Mouse (Mus musculus): Measurements from ENCODE around the gene Fam19a1.
"Not testable (repeated sequence)": the region's sequence is repeated elsewhere in the genome, so short reads cannot be mapped to it uniquely, and the experiment has no call there.

Gene Fam19a1

DNA sequence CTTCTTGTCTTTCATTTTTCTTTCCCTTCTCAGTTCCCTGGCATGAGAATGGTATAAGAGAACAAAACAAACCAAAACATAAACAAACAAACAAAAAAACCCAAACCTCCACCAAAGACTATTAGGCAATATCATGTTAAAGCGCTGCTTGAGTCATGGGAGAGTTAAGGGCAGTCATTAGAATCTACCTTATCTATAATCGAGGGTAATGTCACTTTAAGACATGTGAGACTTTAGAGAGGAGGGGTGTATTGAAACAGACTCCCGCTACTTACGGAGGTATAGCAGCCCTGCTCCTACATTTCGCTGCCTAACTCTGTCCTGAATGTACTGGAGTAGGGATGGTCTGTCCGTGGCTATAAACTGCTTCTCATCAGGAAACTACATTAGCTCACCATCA lies at the start of gene Fam19a1:
Gene Fam19a1, plus strand, starts transcription at position 301 of the 400 bp plus-strand sequence.
- no peak for DNase-seq (ENCODE audit: low spot score in 2 of 2)

DNA sequence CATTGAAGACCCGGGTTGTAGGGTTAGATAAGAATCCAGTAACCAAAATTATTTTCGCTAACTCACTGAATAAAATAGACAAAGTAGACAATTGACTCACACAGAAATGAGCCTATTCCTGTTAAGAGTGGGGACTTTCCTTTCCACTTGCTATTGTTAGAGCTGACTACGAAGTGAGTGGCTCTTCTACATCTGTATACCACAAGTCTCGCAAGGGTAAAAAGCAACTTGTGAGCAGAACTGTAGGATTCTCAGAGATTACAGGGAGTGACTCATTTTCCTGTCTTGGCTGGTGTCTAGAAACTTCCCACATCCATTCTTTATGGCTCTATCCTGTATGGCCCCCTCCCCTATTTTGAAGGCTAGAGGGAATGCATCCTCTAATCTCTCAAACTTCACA lies 41.9 kb upstream of the Fam19a1 start:
- no peak for DNase-seq (ENCODE audit: low spot score in 2 of 2)

GRCm38 (mm10) chr6:96071567-96071966 lies 41.4 kb upstream of the Fam19a1 start:
- DNase-seq (ENCODE audit: low spot score in 2 of 2): no peak

DNA sequence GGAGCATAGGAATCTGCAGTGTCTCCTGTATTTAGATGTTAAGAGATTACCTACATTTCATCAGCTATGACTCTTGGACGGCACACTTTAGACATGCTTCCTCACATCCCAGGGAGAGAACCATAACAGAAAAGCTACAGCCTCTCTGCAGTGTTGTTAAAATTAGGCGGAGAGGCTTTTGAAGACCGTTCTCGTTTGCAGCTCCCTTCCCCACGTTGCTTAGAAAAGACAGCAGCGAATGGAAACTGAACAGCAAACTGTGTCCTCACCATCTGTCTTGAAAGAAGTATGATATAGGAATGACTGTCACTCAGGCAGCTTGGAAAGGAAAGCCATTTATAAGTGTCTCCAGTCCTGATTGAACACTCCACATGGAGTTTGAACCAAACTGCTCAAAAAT lies 23.0 kb upstream of the Fam19a1 start:
- DNase-seq (ENCODE audit: low spot score in 2 of 2): no peak

GRCm38 (mm10) chr6:96093716-96094115 lies 19.2 kb upstream of the Fam19a1 start:
- no peak for DNase-seq (ENCODE audit: low spot score in 2 of 2)

DNA sequence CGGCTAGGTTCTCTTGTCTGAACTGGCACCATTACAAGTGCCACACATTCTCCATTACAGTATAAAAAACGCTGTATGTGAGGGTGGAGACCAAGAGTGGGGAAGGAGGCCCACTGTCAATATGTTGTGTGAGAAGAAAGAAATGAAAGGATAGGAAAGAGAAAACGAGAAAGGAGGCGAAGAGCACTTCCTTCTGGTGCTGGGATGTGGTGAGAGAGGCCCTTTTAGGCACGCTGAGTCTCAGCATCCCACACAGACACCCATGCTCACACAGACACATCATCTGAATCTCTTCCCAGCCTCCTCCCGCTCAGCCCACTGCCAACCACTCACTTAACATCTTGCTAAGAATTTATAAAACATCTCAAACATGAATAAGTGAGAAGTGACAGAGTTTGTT lies 14.7 kb upstream of the Fam19a1 start:
- no peak for DNase-seq (ENCODE audit: low spot score in 2 of 2)

DNA sequence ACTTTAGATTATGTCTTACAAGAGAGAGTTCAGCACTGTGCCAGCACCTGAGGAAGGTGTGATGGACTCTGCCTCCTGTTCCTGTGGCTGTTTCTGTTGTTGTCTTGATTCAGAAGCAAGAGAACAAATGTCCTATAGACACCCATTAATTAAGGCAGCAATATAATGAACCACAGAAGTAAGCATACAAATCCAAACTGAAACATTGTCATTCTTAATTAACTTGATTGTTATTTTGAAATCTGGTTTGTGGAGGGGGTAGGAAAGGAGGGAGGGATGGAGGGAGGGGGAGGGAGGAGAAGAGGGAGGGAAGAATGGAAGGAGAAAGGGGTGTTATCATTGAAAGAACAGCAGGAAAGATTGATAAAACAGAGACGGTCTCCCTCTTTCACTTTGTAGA lies 1.3 kb upstream of the Fam19a1 start:
- DNase-seq (ENCODE audit: low spot score in 2 of 2): no peak

GRCm38 (mm10) chr6:96114151-96114550 lies 1.2 kb downstream of the Fam19a1 start:
- DNase-seq (ENCODE audit: low spot score in 2 of 2): no peak

GRCm38 (mm10) chr6:96116148-96116533 lies 3.2 kb downstream of the Fam19a1 start:
- DNase-seq (ENCODE audit: low spot score in 2 of 2): no peak

DNA sequence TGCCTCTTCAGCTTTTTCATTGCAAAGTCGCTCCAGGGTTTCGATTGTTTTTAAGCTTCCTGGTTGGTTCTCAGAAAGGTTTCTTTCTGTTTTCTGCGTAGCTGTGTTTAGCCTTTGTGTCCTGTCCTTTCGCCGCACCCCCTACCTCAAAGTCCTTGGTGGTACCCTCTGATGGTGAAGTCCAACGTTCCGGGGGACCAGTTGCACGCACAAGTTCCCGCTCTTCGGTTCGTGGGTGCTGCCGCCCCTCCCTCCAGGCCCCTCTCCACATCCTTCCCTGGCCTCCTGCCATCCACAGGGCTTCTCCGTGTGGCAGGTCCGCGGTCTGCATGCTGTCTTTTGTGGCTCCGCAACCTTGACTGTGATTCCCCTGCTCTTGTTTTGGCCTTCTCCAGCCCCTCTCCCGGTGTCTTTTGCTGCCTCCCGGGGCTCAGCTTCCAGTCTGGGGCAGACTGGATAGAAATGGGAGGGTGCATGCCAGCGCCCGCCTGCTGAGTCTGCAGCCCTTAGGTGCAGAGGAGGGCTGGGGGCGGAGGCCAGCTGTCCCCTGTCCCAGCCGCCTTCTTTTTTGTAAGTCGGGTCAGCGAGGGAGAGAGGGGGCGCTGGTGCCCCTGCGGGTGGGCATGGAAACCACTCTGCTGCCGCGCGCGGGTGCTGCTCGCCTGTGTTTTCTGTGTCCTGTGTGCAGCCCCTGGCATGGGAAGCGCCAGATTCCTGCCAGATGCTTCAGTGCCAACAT lies 3.7 kb downstream of the Fam19a1 start:
- DNase-seq (ENCODE audit: low spot score in 2 of 2): peak; percentile 1 to 21

DNA sequence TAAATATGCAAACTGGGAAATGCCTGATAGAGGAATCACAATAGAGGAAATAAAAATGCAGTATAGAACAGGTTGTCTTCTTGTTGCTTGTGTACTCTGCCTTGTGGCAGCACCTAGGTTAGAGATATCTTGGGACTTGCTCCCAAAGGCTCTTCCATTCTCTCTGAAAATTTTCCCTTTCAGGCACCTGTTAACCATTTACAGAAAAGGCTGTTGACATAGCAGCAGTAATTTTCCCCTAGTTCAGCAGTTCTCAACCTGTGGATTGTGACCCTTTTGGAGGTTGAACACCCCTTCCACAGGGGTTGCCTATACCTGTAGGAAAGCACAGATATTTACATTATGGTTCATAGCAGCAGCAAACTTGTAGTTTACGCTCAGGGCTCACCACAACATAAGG lies 30.4 kb downstream of the Fam19a1 start:
- no peak for DNase-seq (ENCODE audit: low spot score in 2 of 2)

DNA sequence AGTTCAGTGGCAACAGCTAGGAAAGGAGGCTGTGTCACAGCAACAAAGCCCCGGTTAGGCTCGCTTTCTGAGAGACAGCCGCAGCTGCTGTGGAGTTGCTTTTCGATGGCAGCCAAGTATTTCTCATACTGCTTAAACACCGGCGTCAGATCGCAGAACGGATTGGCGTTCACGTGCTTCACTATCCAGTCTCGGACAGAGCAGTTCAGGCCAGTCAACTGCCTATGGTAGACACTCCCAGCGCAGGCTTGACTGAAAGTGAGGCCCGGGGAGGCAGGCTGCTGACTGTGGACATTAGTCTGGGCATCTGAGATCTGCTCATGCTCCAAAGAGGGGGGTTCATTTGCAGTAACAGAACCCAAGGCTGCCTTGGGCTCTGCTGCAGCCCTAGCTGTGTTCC lies 52.4 kb downstream of the Fam19a1 start:
- no peak for DNase-seq (ENCODE audit: low spot score in 2 of 2)

- no peak for DNase-seq (ENCODE audit: low spot score in 2 of 2)
Observed at GRCm38 (mm10) chr6:96165818-96166379, 52.9 kb downstream of the Fam19a1 start, which contains the start of gene 1700123L14Rik. Gene 1700123L14Rik (minus strand): TSS chr6:96166243.

DNA sequence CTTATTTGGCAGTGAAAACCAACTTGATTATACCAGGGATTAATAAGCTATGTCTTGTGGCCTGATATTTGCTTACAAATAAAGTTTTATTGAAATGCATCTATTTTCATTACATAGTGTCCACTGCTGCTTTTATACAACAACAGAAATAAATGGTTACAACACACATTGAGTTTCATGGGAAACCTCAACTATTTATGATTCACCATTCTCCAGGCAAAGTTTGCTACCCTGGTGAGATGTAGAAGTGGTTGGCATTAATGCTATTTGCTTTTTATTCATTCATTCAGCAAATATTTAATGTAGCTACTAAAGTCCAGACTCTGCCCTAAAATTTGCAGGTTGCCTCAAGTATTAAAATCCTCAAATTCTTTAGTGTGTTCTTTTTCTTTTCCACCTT lies 54.1 kb downstream of the Fam19a1 start:
- DNase-seq (ENCODE audit: low spot score in 2 of 2): no peak

GRCm38 (mm10) chr6:96173681-96174080 lies 60.7 kb downstream of the Fam19a1 start:
- no peak for DNase-seq (ENCODE audit: low spot score in 2 of 2)

- no peak for DNase-seq (ENCODE audit: low spot score in 2 of 2)
Observed at GRCm38 (mm10) chr6:96178530-96178929, 65.6 kb downstream of the Fam19a1 start.

DNA sequence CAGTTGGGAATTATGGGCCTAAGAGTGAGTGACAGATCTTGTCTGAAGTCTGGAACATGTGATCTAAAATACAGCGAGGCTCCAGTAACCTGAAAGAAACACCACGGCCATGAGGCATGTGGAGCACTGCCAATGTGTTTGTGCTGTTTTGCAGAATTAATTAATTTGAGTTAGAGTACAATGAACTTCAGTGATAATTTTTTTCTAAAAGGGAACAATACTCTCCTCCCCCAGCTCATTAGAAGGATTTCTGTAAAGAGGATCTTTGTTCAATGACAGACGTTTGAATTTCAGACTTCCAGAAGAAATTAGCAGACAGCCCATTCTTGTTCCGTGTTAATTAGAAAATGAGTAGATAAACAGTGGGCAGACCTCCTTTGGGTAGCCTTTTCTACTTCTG lies 70.4 kb downstream of the Fam19a1 start:
- DNase-seq (ENCODE audit: low spot score in 2 of 2): no peak

GRCm38 (mm10) chr6:96186517-96186916 lies 73.6 kb downstream of the Fam19a1 start:
- no peak for DNase-seq (ENCODE audit: low spot score in 2 of 2)

DNA sequence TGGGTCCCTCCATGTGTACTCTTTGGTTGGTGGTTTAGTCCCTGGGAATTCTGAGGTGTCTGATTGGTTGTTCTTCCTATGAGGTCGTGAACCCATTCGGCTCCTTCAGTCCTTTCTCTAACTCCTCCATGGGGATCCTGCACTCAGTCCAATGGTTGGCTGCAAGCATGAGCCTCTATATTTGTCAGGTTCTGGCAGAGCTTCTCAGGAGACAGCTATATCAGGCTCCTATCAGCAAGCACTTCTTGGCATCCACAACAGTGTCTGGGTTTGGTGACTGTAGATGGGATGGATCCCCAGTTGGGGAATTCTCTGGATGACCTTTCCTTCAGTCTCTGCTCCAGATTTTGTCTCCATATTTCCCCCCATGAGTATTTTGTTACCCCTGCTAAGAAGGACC lies 86.0 kb downstream of the Fam19a1 start:
- not testable (repeated sequence) for DNase-seq (ENCODE audit: low spot score in 2 of 2)

GRCm38 (mm10) chr6:96205395-96205794 lies 92.4 kb downstream of the Fam19a1 start:
- DNase-seq (ENCODE audit: low spot score in 2 of 2): no peak

- DNase-seq (ENCODE audit: low spot score in 2 of 2): no peak
Observed at GRCm38 (mm10) chr6:96234806-96235205, 121.9 kb downstream of the Fam19a1 start.

GRCm38 (mm10) chr6:96244320-96244719 lies 131.4 kb downstream of the Fam19a1 start:
- no peak for DNase-seq (ENCODE audit: low spot score in 2 of 2)

DNA sequence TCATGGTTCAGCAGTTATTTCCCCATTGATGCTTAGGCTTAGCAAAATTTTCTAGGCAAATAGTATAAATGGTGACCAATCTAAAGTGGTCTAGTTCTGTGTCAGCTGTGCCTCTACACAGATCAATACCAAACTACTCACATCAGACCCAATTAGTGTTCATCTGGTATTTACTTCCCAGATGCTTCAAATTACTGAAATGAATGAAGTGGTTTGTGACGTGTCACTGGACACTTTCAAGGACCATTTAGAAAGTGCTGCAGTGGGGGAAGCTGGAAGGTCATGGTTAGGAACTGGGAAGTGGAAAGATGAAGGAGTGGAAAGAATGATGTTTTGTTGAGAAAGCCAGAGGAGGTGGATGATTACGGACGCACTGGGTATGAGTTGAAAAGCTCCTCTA lies 139.0 kb downstream of the Fam19a1 start:
- DNase-seq (ENCODE audit: low spot score in 2 of 2): no peak

- DNase-seq (ENCODE audit: low spot score in 2 of 2): no peak
Observed at GRCm38 (mm10) chr6:96254815-96255214, 141.9 kb downstream of the Fam19a1 start.

All from urinary bladder, adult 18-20 months (tissue).